Mouse (Mus musculus): Measurements from ENCODE around the gene Cmtm7.

DNA sequence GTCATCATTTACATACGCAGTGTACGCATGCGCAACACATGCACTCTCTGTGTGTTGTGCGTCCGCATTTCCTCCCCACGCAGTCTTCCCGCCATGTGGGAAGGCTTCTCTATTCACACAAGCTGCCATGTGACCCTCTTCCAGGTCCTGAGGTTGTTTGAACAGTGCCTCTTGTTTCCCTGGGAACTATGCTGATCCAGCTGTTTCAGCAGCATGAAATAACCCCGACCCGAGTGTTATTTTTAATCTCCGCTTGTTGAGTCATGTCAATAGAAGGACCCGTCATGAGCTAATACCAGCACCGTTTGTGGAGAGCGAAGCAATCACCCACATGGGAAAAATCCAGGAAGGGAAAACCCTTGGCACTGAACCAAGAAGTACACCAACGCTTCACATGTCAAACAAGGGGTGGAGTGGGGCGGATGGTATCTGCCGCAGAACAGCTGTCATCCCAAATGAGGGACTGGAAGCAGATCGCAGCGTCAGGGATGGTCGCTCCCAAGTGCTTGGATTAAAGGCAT is 23.6 kb upstream of the Cmtm7 start:
- TF ChIP-seq POLR2A (IDR thresholded peaks at IDR 0.05; ENCODE audit: low read depth, low read length) (no peak), CTCF (IDR thresholded peaks at IDR 0.05; ENCODE audit: borderline replicate concordance, insufficient read depth, low read length) (no peak)
